Mouse (Mus musculus) heart, postnatal 0 days (tissue): ENCODE measurements around the gene Npepps. TPM values are rescaled to one million over a fixed set of nuclear protein-coding genes. Genes with fewer than 3 reads are reported as not detected.

Source experiments
- ATAC-seq: fragments of 200-750 bp; cut with Nextera tagmentation; 2 replicates; pipeline ENCODE4 v1.8.0; 2017; ENCODE audit warnings: low read depth, moderate number of reproducible peaks, moderate library complexity; ENCODE audit not compliant: insufficient read depth
- DNase-seq: peaks from one replicate; pipeline ENCODE4 v3.0.0-alpha.2; 2016; ENCODE audit warnings: low spot score
- H3K27ac ChIP-seq: fragments of 300-500 bp; sonication (generic); 2 replicates; pipeline ENCODE4 v1.5.1; 2014; ENCODE audit warnings: low read depth, mild to moderate bottlenecking
- H3K27me3 ChIP-seq: fragments of 300-500 bp; sonication (generic); 2 replicates; pipeline ENCODE4 v1.6.1; 2014; ENCODE audit warnings: low read length, mixed read lengths; ENCODE audit not compliant: control insufficient read depth, insufficient read depth
- H3K36me3 ChIP-seq: fragments of 300-500 bp; sonication (generic); replicated peaks from 2 replicates; pipeline ENCODE4 v1.6.1; 2014; ENCODE audit warnings: low read length, mixed read lengths; ENCODE audit not compliant: control insufficient read depth, insufficient read depth
- H3K4me1 ChIP-seq: fragments of 300-500 bp; sonication (generic); 2 replicates; pipeline ENCODE4 v1.6.1; 2014; ENCODE audit warnings: antibody characterized with exemption; ENCODE audit not compliant: control insufficient read depth, insufficient read depth
- H3K4me2 ChIP-seq: fragments of 300-500 bp; sonication (generic); 2 replicates; pipeline ENCODE4 v1.6.1; 2014; ENCODE audit warnings: low read depth, mild to moderate bottlenecking, low read length, moderate library complexity
- H3K4me3 ChIP-seq: fragments of 300-500 bp; sonication (generic); 2 replicates; pipeline ENCODE4 v1.5.1; 2014; ENCODE audit warnings: low read depth, low read length
- H3K9ac ChIP-seq: fragments of 300-500 bp; sonication (generic); replicated peaks from 2 replicates; pipeline ENCODE4 v1.6.1; 2014; ENCODE audit warnings: low read depth, low read length, mixed read lengths
- H3K9me3 ChIP-seq: fragments of 300-500 bp; sonication (generic); replicated peaks from 2 replicates; pipeline ENCODE4 v1.6.1; 2016; ENCODE audit warnings: low read length; ENCODE audit not compliant: control insufficient read depth
- CTCF ChIP-seq: IDR thresholded peaks from 2 replicates; pipeline ENCODE4 v1.5.1; 2016; ENCODE audit warnings: antibody characterized with exemption, control low read depth, low read depth
- EP300 ChIP-seq: IDR thresholded peaks from 2 replicates; pipeline ENCODE4 v1.6.1; 2016; ENCODE audit warnings: antibody characterized with exemption, low read depth
- WGBS: fragments of 180-500 bp; shearing (Covaris S2); extraction: QIAGEN DNeasy Blood & Tissue Kit; methylation state at CpG from one replicate; pipeline ENCODE4 v1.1.7; 2014; 5-methylcytosine and 5-hydroxymethylcytosine counted together
- polyA plus RNA-seq: library from polyadenylated mRNA; unstranded; fragments of >200 nt; fragmentation: Nextera tagmentation; extraction: Ambion mirVana; gene quantifications from 2 replicates; pipeline ENCODE4 v1.2.1, GENCODE M21; 2015
- total RNA-seq: library from RNA; depleted of rRNA; stranded (reverse); fragments of >200 nt; gene quantifications from 2 replicates; pipeline ENCODE4 v1.2.3, GENCODE M21; 2014; ENCODE audit warnings: low replicate concordance

Npepps gene
- total and polyA plus RNA-seq, 2 experiments from 2014 or later = 45.8 to 54.8 TPM

- Histone ChIP-seq H3K27me3 (no peaks in the 10 kb centered on the region), H3K4me1 (peaks cover 15% of the 10 kb centered on the region; the same call in 1 of the 2 replicates), H3K4me3 (no peak overlapping the region), H3K36me3 (no peaks in the 10 kb centered on the region), H3K4me2 (no peak overlapping the region), H3K9me3 (no peaks in the 10 kb centered on the region), H3K27ac (peak overlapping the region; percentile 80), H3K9ac (no peak overlapping the region)
- WGBS = 4% methylated on average over 7 of the region's 7 CpGs
- DNase-seq = peak; percentile 96
- peak; percentile 83; the same call in 1 of the 2 replicates for TF ChIP-seq EP300
- no peak for TF ChIP-seq CTCF
- ATAC-seq = peak; percentile 86
Measured at GRCm38 (mm10) chr11:97302231-97302781, 21.9 kb upstream of the Npepps start.

GRCm38 (mm10) chr11:97301406-97301805 is 21.0 kb upstream of the Npepps start:
- TF ChIP-seq CTCF = no peak
- no peak for TF ChIP-seq EP300
- Histone ChIP-seq H3K9ac (no peak overlapping the region), H3K27ac (peak overlapping the region; percentile 80), H3K27me3 (no peaks in the 10 kb centered on the region), H3K4me2 (no peak overlapping the region), H3K4me3 (no peak overlapping the region), H3K9me3 (no peaks in the 10 kb centered on the region), H3K36me3 (no peaks in the 10 kb centered on the region), H3K4me1 (peaks cover 15% of the 10 kb centered on the region; the same call in 1 of the 2 replicates)
- no peak for DNase-seq
- no peak for ATAC-seq
- WGBS = 56% methylated on average over 16 of the region's 16 CpGs

- TF ChIP-seq EP300 (peak; percentile 36; the same call in 1 of the 2 replicates), CTCF (no peak)
- Histone ChIP-seq H3K27ac (peak overlapping the region; percentile 24), H3K9ac (no peak overlapping the region), H3K4me1 (peaks cover 15% of the 10 kb centered on the region; the same call in 1 of the 2 replicates), H3K4me3 (no peak overlapping the region), H3K9me3 (no peaks in the 10 kb centered on the region), H3K27me3 (no peaks in the 10 kb centered on the region), H3K4me2 (no peak overlapping the region), H3K36me3 (no peaks in the 10 kb centered on the region)
- ATAC-seq (peak; percentile 65), DNase-seq (peak; percentile 71)
- WGBS = 34% methylated on average over 2 of the region's 2 CpGs
Measured at GRCm38 (mm10) chr11:97299939-97300338, 19.5 kb upstream of the Npepps start.

DNA sequence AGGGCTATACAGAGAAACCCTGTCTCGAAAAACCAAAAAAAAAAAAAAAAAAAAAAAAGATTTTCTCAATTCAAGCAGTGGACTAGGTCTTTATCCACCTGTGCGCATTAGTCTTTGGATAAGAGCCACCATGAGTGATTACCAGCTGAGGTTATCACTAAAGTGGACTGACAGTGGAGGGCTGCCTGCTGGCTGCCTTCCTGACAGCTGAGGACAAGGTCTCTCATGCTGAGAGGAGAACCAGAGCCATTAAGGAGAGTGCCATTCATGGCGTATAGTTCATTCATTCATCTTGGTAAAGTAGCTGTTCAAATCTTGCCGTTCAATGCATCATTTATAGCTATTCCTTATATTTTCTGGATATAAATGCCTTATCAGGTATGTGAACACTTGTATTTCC is 16.1 kb upstream of the Npepps start:
- Histone ChIP-seq H3K4me1 (0 out of 2 replicates have a peak, but pooled peaks cover 8% of the 10 kb centered on the region), H3K4me2 (no peak overlapping the region), H3K9me3 (no peaks in the 10 kb centered on the region), H3K27ac (no peak overlapping the region), H3K36me3 (no peaks in the 10 kb centered on the region), H3K4me3 (no peak overlapping the region), H3K9ac (no peak overlapping the region), H3K27me3 (no peaks in the 10 kb centered on the region)
- WGBS = 40% methylated on average over 3 of the region's 4 CpGs
- no peak for DNase-seq
- TF ChIP-seq EP300 = no peak
- no peak for TF ChIP-seq CTCF
- no peak for ATAC-seq

GRCm38 (mm10) chr11:97292731-97293130 is 12.3 kb upstream of the Npepps start:
- Histone ChIP-seq H3K9me3 (no peaks in the 10 kb centered on the region), H3K4me3 (no peak overlapping the region), H3K36me3 (no peaks in the 10 kb centered on the region), H3K9ac (no peak overlapping the region), H3K27me3 (no peaks in the 10 kb centered on the region), H3K27ac (no peak overlapping the region), H3K4me1 (no peaks in the 10 kb centered on the region), H3K4me2 (no peak overlapping the region)
- WGBS = 96% methylated on average over 1 of the region's 1 CpGs
- TF ChIP-seq CTCF = no peak
- TF ChIP-seq EP300 = no peak
- DNase-seq (no peak), ATAC-seq (no peak)
